Mouse (Mus musculus) liver, embryonic 14.5 days (tissue): Measurements from ENCODE around the gene Gigyf2.

Experiments
- CTCF ChIP-seq: IDR thresholded peaks from 2 replicates; pipeline ENCODE4 v1.5.1; 2016; ENCODE audit warnings: antibody characterized with exemption, low read depth, control low read depth
- EP300 ChIP-seq: IDR thresholded peaks from 2 replicates; pipeline ENCODE4 v1.6.1; 2016; ENCODE audit warnings: antibody characterized with exemption, low read depth

DNA sequence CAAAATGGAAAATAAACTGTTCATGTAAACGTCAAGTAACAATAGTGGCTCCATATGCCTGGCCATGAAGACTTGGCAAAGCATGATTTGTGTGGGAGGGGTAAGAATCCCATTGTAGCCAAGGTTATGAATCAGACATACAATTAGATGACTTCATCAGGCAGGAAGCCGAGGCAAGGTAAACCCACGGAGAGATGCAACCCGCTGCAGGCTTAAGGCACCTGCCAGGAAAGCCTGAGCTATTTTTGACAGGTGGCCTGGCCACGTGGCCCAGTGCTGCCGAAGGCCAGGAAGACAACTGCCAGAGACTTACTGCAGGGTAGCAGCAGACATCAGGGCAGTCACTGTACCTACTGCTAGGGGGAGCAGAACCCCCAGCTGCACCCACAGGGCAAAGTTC, 159.6 kb downstream of the Gigyf2 start:
- TF ChIP-seq CTCF: no peak
- no peak for TF ChIP-seq EP300
